Mouse (Mus musculus) C2C12 (cell line): ENCODE measurements around the gene Tmem38a.
A peak's percentile ranks its signal among the peaks of the same experiment; 100 is the strongest.

Experiments
- CEBPB ChIP-seq: IDR thresholded peaks from one replicate; pipeline ENCODE4 v1.6.1; 2011; ENCODE audit warnings: low read depth, mild to moderate bottlenecking, control low read depth, moderate library complexity
- CTCF ChIP-seq: IDR thresholded peaks from one replicate; pipeline ENCODE4 v1.5.1; 2011; ENCODE audit not compliant: control insufficient read depth, insufficient read depth, insufficient read length
- FOSL1 ChIP-seq: IDR thresholded peaks from one replicate; pipeline ENCODE4 v1.8.0; 2011; ENCODE audit warnings: mild to moderate bottlenecking, low read length; ENCODE audit not compliant: poor library complexity, insufficient read depth, severe bottlenecking
- MAX ChIP-seq: IDR thresholded peaks from one replicate; pipeline ENCODE4 v1.6.1; 2011; ENCODE audit warnings: mild to moderate bottlenecking, control low read depth
- MYOD1 ChIP-seq: IDR thresholded peaks from one replicate; pipeline ENCODE4 v1.6.1; 2011; ENCODE audit warnings: low read depth; ENCODE audit not compliant: control insufficient read depth, insufficient read length
- MYOG ChIP-seq: IDR thresholded peaks from one replicate; pipeline ENCODE4 v1.6.1; 2011; ENCODE audit not compliant: control insufficient read depth, insufficient read length; ENCODE audit errors: extremely low read depth
- USF1 ChIP-seq: IDR thresholded peaks from one replicate; pipeline ENCODE4 v1.6.1; 2011; ENCODE audit warnings: low read depth, mild to moderate bottlenecking, control low read depth, moderate library complexity

GRCm38 (mm10) chr8:72547802-72548643 lies 23.8 kb upstream of the Tmem38a start, which contains the start of gene Med26:
- TF ChIP-seq CTCF: no peak
- TF ChIP-seq MYOG: no peak
- TF ChIP-seq FOSL1: no peak
- peak; percentile 59 for TF ChIP-seq MAX
- TF ChIP-seq USF1: no peak
- no peak for TF ChIP-seq CEBPB
- TF ChIP-seq MYOD1: no peak
